Mouse (Mus musculus) cerebellum, adult 18-20 months (tissue): ENCODE results near the gene 1700024G13Rik.

ENCODE experiments used
- DNase-seq, 2 experiments: peaks; one replicate each; pipeline ENCODE4 v3.0.0; 2021

1700024G13Rik gene

GRCm38 (mm10) chr14:32327366-32327765 is 60.8 kb downstream of the 1700024G13Rik start:
- DNase-seq: peak in 1 of 2 experiments; percentile 37
